Mouse (Mus musculus) heart, embryonic 14.5 days (tissue): ENCODE measurements around the gene Rerg. TPM values are rescaled to one million over a fixed set of nuclear protein-coding genes. Genes with fewer than 3 reads are reported as not detected.
A peak's percentile ranks its signal among the peaks of the same experiment; 100 is the strongest.

Experiments
- ATAC-seq: fragments of 200-750 bp; cut with Nextera tagmentation; 2 replicates; pipeline ENCODE4 v1.8.0; 2017; ENCODE audit warnings: low read depth, moderate TSS enrichment; ENCODE audit not compliant: insufficient number of reproducible peaks, insufficient read depth, low FRiP score
- H3K27ac ChIP-seq, 2 experiments: fragments of 200-500 bp in 1 of 2; fragments of 300-500 bp in 1 of 2; sonication (generic) in 1 of 2; replicated peaks in 1 of 2; 2 replicates each; pipeline ENCODE4 v1.5.1; 2012 to 2014; ENCODE audit warnings: low read depth in 2 of 2, low read length in 2 of 2, control low read depth in 1 of 2, mild to moderate bottlenecking in 1 of 2, mixed read lengths in 1 of 2; ENCODE audit not compliant: control insufficient read depth in 1 of 2, insufficient read depth in 1 of 2
- H3K27me3 ChIP-seq: fragments of 300-500 bp; sonication (generic); 2 replicates; pipeline ENCODE4 v1.6.1; 2014; ENCODE audit warnings: mild to moderate bottlenecking, low read length, control low read depth; ENCODE audit not compliant: control insufficient read depth, insufficient read depth
- H3K36me3 ChIP-seq: fragments of 300-500 bp; sonication (generic); 2 replicates; pipeline ENCODE4 v1.6.1; 2014; ENCODE audit warnings: mild to moderate bottlenecking, control low read depth, low read length, mixed read lengths; ENCODE audit not compliant: control insufficient read depth, insufficient read depth
- H3K4me1 ChIP-seq, 2 experiments: fragments of 200-500 bp in 1 of 2; fragments of 300-500 bp in 1 of 2; sonication (generic) in 1 of 2; 2 replicates each; pipeline ENCODE4 v1.6.1; 2012 to 2014; ENCODE audit warnings: low read length in 2 of 2, control low read depth in 1 of 2, mixed read lengths in 1 of 2; ENCODE audit not compliant: control insufficient read depth in 2 of 2, insufficient read depth in 2 of 2
- H3K4me2 ChIP-seq: fragments of 300-500 bp; sonication (generic); 2 replicates; pipeline ENCODE4 v1.6.1; 2014; ENCODE audit warnings: mild to moderate bottlenecking, low read length
- H3K4me3 ChIP-seq, 2 experiments: fragments of 200-500 bp in 1 of 2; fragments of 300-500 bp in 1 of 2; sonication (generic) in 1 of 2; 2 replicates each; pipeline ENCODE4 v1.5.1; 2012 to 2014; ENCODE audit warnings: low read length in 2 of 2, mild to moderate bottlenecking in 2 of 2, control low read depth in 1 of 2, low read depth in 1 of 2, moderate library complexity in 1 of 2; ENCODE audit not compliant: control insufficient read depth in 1 of 2, insufficient read depth in 1 of 2
- H3K9ac ChIP-seq: fragments of 300-500 bp; sonication (generic); 2 replicates; pipeline ENCODE4 v1.6.1; 2014; ENCODE audit warnings: mild to moderate bottlenecking, low read length
- H3K9me3 ChIP-seq: fragments of 300-500 bp; sonication (generic); 2 replicates; pipeline ENCODE4 v1.6.1; 2016; ENCODE audit warnings: low read length, control low read depth; ENCODE audit not compliant: control insufficient read depth
- WGBS: fragments of 180-500 bp; shearing (Covaris S2); extraction: QIAGEN DNeasy Blood & Tissue Kit; methylation state at CpG from one replicate; pipeline ENCODE4 v1.1.7; 2014; 5-methylcytosine and 5-hydroxymethylcytosine counted together
- polyA plus RNA-seq: library from polyadenylated mRNA; unstranded; fragments of >200 nt; fragmentation: Nextera tagmentation; extraction: Ambion mirVana; gene quantifications from 2 replicates; pipeline ENCODE4 v1.2.1, GENCODE M21; 2014

The Rerg gene
- polyA plus RNA-seq, 1 experiment from 2014 or later: 5.4 TPM

DNA sequence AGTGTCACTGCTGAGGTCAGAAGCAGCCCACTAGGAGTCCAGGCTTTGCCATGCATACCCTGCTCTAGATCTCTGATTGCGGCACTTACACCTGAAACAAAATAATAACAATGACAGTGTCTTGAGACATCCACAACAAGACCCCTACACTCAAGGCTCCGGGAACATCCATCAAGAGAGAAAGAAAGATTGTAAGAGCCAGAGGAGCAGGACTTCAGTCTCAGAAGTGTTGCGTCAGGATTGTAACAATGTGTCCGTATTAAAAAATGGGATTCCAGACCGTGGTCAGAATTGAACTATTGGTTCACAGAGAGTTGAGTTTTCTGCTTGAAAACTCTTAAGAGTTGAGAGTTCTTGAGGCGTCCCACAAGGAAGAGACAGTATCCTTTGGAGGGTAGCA is 10.3 kb upstream of the Rerg start:
- no peak overlapping the region for H3K27ac ChIP-seq
- no peak overlapping the region for H3K4me3 ChIP-seq
- H3K4me2 ChIP-seq: no peak overlapping the region
- ATAC-seq: no peak
- H3K9ac ChIP-seq: no peak overlapping the region
- H3K4me1 ChIP-seq: peaks cover 4 to 14% of the 10 kb centered on the region in 2 experiments; a peak in 3 of 4 replicates
- no peaks in the 10 kb centered on the region for H3K27me3 ChIP-seq
- no peaks in the 10 kb centered on the region for H3K36me3 ChIP-seq
- WGBS: 77% methylated on average over 6 of the region's 6 CpGs
- no peaks in the 10 kb centered on the region for H3K9me3 ChIP-seq

- H3K4me1 ChIP-seq: peaks cover 4 to 14% of the 10 kb centered on the region in 2 experiments; a peak in 3 of 4 replicates
- ATAC-seq: no peak
- H3K27ac ChIP-seq: no peak overlapping the region
- H3K9ac ChIP-seq: no peak overlapping the region
- H3K36me3 ChIP-seq: no peaks in the 10 kb centered on the region
- WGBS: 53% methylated on average over 8 of the region's 8 CpGs
- H3K4me2 ChIP-seq: no peak overlapping the region
- H3K4me3 ChIP-seq: no peak overlapping the region
- no peaks in the 10 kb centered on the region for H3K27me3 ChIP-seq
- no peaks in the 10 kb centered on the region for H3K9me3 ChIP-seq
These were observed 9.8 kb upstream of the Rerg start for GRCm38 (mm10) chr6:137180115-137180514.

DNA sequence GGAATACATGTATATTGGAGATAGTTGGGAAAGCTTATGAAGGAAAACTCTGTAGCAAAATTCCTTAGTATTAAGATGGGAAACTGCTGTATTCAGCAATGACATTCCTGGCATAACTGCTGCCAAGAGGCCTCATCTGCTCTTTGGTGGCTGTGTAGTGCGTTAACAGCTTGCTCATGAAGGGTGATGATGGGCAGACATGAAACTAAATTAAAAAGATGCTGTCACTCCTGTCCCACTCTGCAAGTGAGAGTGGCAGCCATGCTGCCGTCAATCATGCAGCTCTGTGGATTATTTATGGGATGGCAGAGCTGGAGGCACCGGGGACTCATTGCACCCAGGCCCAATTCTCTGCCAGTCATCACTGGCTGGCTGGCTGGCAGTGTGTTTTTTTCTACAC is 8.7 kb upstream of the Rerg start:
- Histone ChIP-seq H3K4me2 (no peak overlapping the region), H3K27me3 (no peaks in the 10 kb centered on the region), H3K27ac (peak overlapping the region in 1 of 2 experiments; percentile 53; a peak in 1 of 4 replicates), H3K36me3 (no peaks in the 10 kb centered on the region), H3K9ac (no peak overlapping the region), H3K4me3 (no peak overlapping the region), H3K9me3 (no peaks in the 10 kb centered on the region), H3K4me1 (peaks cover 4 to 14% of the 10 kb centered on the region in 2 experiments; a peak in 3 of 4 replicates)
- peak; percentile 81 for ATAC-seq
- 33% methylated on average over 3 of the region's 3 CpGs for WGBS

DNA sequence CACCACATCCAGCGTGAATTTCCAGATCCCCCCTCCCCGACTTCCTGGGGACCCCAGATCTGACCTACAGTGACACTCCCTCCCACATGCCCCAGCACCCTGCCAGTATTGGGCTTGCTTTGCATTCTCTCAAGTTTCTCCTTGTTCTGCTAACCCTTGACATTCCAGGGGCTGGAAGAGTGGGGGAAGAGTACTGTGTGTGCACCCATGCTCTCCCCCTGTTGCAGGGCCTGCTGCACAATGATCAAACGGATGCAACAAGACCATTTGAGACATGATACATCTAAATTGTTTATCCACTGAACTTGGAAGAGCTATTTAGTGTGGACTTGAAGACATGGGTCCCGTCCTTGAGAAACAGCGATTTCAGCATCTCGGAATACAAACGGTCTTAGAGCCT is 349 bp upstream of the Rerg start:
- Histone ChIP-seq H3K27me3 (no peaks in the 10 kb centered on the region; the same call in 1 of the 2 replicates), H3K4me3 (no peak overlapping the region), H3K4me1 (peaks cover 5% of the 10 kb centered on the region in 2 experiments; a peak in 2 of 4 replicates), H3K4me2 (no peak overlapping the region), H3K36me3 (no peaks in the 10 kb centered on the region), H3K9ac (no peak overlapping the region), H3K27ac (no peak overlapping the region), H3K9me3 (no peaks in the 10 kb centered on the region)
- no peak for ATAC-seq
- WGBS: 39% methylated on average over 7 of the region's 7 CpGs

DNA sequence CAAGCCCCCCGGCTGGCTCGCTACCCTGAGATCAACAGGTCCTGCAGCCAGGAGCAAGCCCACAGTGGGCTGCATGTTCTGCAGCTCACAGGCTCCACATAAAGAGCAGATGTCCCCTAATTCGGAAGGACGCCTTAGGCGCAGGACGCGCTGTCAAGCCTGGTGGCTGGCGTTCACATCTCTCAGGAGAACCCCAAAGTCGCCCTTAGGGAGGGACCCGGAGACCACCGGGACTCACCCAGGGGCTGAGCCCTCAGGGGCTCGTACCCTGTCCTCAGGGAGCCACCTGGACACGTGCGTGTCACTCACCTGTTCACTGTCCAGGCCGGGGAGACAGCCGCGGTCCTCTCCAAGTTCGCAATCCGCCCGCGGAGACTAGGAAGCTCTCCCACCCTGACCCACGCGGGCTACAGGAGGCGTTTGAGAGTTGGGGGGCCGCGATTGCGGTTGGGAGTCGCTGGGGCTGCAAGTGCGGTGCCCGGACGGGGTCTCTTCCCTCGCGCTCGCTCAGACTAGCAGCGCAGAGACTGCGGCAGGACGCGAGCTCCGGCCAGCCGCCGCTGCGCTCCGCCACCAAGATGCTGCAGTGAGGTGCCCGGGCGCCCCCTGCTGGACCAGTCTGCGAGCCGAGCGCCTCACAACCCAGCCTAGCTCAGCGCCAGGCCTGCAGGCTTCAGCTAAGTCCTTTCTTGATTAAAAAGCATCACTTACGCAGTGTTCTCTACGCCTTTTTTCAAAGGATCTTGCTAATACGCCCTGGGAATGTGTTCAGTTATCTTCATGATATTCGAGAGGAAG is 927 bp downstream of the Rerg start:
- no peak overlapping the region for H3K27ac ChIP-seq

DNA sequence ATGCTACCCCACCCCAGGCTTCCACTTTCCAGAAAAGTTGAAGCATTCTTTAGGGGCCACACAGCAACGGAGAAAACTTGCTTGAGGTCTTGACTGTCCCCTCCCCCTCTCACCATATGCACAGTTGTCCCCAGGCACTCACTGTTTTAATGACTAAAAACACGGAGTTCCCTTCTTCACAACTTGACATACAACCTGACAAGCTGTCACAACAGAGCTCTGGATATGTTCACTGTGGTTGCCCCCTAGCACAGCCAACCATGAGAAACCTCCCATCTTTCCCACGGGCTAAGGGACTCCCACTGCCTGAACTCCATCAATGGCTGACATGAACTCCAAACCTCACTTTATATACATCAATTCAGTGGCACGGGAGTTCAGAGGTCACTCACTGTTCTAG is 3.5 kb downstream of the Rerg start:
- Histone ChIP-seq H3K4me2 (no peak overlapping the region), H3K4me1 (peaks cover 5% of the 10 kb centered on the region in 2 experiments; a peak in 2 of 4 replicates)
- WGBS: 52% methylated on average over 4 of the region's 4 CpGs

More for the DNA sequence above, 927 bp downstream of the Rerg start:
- 1% methylated on average over 49 of the region's 53 CpGs for WGBS
- peak; percentile 83 for ATAC-seq
- Histone ChIP-seq H3K9me3 (no peaks in the 10 kb centered on the region), H3K36me3 (no peaks in the 10 kb centered on the region), H3K4me2 (peak overlapping the region; percentile 98), H3K9ac (peak overlapping the region; percentile 78), H3K4me1 (peaks cover 5% of the 10 kb centered on the region in 2 experiments; a peak in 2 of 4 replicates), H3K4me3 (peak overlapping the region; percentile 54 to 59), H3K27me3 (no peaks in the 10 kb centered on the region; the same call in 1 of the 2 replicates)

DNA sequence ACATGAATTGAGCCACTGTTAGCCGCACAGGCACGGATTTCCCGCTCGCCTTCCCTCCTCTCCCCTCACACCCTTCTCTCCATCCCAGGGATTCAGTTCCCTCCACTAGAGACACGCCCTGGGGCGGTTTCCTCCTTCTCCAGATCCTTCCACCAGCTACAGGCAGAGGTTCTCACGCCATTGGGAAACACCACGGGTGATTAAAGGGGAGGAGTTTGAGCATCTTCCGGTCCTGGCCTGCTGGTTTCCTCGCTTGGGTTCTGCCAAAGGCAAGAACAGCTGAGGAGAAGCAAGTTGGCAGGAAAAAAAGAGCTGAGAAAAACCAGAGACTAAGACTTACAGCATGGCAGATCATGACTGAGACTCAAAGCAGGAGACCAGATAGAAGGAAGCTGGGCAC is 6.7 kb downstream of the Rerg start:
- Histone ChIP-seq H3K27ac (no peak overlapping the region), H3K4me3 (no peak overlapping the region), H3K9me3 (no peaks in the 10 kb centered on the region), H3K9ac (no peak overlapping the region), H3K4me2 (no peak overlapping the region), H3K4me1 (no peaks in the 10 kb centered on the region), H3K36me3 (no peaks in the 10 kb centered on the region), H3K27me3 (no peaks in the 10 kb centered on the region; the same call in 1 of the 2 replicates)
- no peak for ATAC-seq
- WGBS: 68% methylated on average over 10 of the region's 10 CpGs

More for the DNA sequence above, 3.5 kb downstream of the Rerg start:
- no peak overlapping the region for H3K27ac ChIP-seq
- no peak for ATAC-seq
- no peaks in the 10 kb centered on the region for H3K36me3 ChIP-seq
- no peak overlapping the region for H3K9ac ChIP-seq
- H3K27me3 ChIP-seq: no peaks in the 10 kb centered on the region; the same call in 1 of the 2 replicates
- H3K9me3 ChIP-seq: no peaks in the 10 kb centered on the region
- H3K4me3 ChIP-seq: no peak overlapping the region
